Mouse (Mus musculus) thymus, postnatal 25 days (tissue): ENCODE data around the gene Klhl26.

Source experiments
- DNase-seq: peaks from one replicate; pipeline ENCODE4 v3.0.0; 2022

The Klhl26 gene

GRCm38 (mm10) chr8:70469295-70469916 lies 7.4 kb downstream of the Klhl26 start:
- no peak for DNase-seq

GRCm38 (mm10) chr8:70468733-70469132 lies 8.0 kb downstream of the Klhl26 start:
- no peak for DNase-seq

- DNase-seq: no peak
Observed at GRCm38 (mm10) chr8:70467907-70468306, 8.9 kb downstream of the Klhl26 start.

GRCm38 (mm10) chr8:70467229-70467725 lies 9.5 kb downstream of the Klhl26 start:
- no peak for DNase-seq

GRCm38 (mm10) chr8:70466771-70467170 lies 10.0 kb downstream of the Klhl26 start:
- DNase-seq: no peak

GRCm38 (mm10) chr8:70466305-70466704 lies 10.5 kb downstream of the Klhl26 start:
- no peak for DNase-seq

GRCm38 (mm10) chr8:70465701-70466100 lies 11.1 kb downstream of the Klhl26 start:
- DNase-seq: no peak

- DNase-seq: no peak
Observed at GRCm38 (mm10) chr8:70464162-70464561, 12.6 kb downstream of the Klhl26 start.

- no peak for DNase-seq
Observed at GRCm38 (mm10) chr8:70463306-70463705, 13.5 kb downstream of the Klhl26 start.

- no peak for DNase-seq
Observed at GRCm38 (mm10) chr8:70462516-70462813, 14.3 kb downstream of the Klhl26 start.

- DNase-seq: no peak
Observed at GRCm38 (mm10) chr8:70461765-70462515, 14.8 kb downstream of the Klhl26 start.

- DNase-seq: no peak
Observed at GRCm38 (mm10) chr8:70460606-70461005, 16.2 kb downstream of the Klhl26 start.

GRCm38 (mm10) chr8:70460199-70460598 lies 16.6 kb downstream of the Klhl26 start:
- DNase-seq: no peak

- DNase-seq: no peak
Observed at GRCm38 (mm10) chr8:70459636-70460035, 17.1 kb downstream of the Klhl26 start.

GRCm38 (mm10) chr8:70458462-70458861 lies 18.3 kb downstream of the Klhl26 start:
- no peak for DNase-seq

- DNase-seq: no peak
Observed at GRCm38 (mm10) chr8:70457882-70458281, 18.9 kb downstream of the Klhl26 start.

- DNase-seq: no peak
Observed at GRCm38 (mm10) chr8:70456996-70457395, 19.8 kb downstream of the Klhl26 start.

- DNase-seq: no peak
Observed at GRCm38 (mm10) chr8:70453852-70454251, 22.9 kb downstream of the Klhl26 start.

- no peak for DNase-seq
Observed at GRCm38 (mm10) chr8:70452196-70452966, 24.4 kb downstream of the Klhl26 start.

- DNase-seq: no peak
Observed at GRCm38 (mm10) chr8:70447639-70448420, 28.9 kb downstream of the Klhl26 start.

- no peak for DNase-seq
Observed at GRCm38 (mm10) chr8:70445988-70446387, 30.8 kb downstream of the Klhl26 start.

GRCm38 (mm10) chr8:70443326-70443725 lies 33.4 kb downstream of the Klhl26 start:
- DNase-seq: no peak

- no peak for DNase-seq
Observed at GRCm38 (mm10) chr8:70441565-70441964, 35.2 kb downstream of the Klhl26 start.
